Mouse (Mus musculus): Measurements from ENCODE around the gene Fat1.

The Fat1 gene

GRCm38 (mm10) chr8:44962572-44963231 is 27.5 kb downstream of the Fat1 start:
- no peak for DNase-seq

GRCm38 (mm10) chr8:44967521-44968039 is 32.3 kb downstream of the Fat1 start:
- no peak for DNase-seq

GRCm38 (mm10) chr8:44970093-44970492 is 34.8 kb downstream of the Fat1 start:
- no peak for DNase-seq

GRCm38 (mm10) chr8:44971346-44971745 is 36.1 kb downstream of the Fat1 start:
- no peak for DNase-seq

- no peak for DNase-seq
These were observed 36.7 kb downstream of the Fat1 start for GRCm38 (mm10) chr8:44971964-44972363.

- no peak for DNase-seq
These were observed 39.9 kb downstream of the Fat1 start for GRCm38 (mm10) chr8:44975113-44975512.

GRCm38 (mm10) chr8:44975654-44976053 is 40.4 kb downstream of the Fat1 start:
- DNase-seq, result no peak

- DNase-seq, result no peak
These were observed 43.4 kb downstream of the Fat1 start for GRCm38 (mm10) chr8:44978622-44979021.

GRCm38 (mm10) chr8:44979245-44979644 is 44.0 kb downstream of the Fat1 start:
- no peak for DNase-seq

GRCm38 (mm10) chr8:44980030-44980429 is 44.8 kb downstream of the Fat1 start:
- peak; percentile 48 for DNase-seq

- DNase-seq, result no peak
These were observed 50.4 kb downstream of the Fat1 start for GRCm38 (mm10) chr8:44985326-44986288.

- no peak for DNase-seq
These were observed 56.6 kb downstream of the Fat1 start for GRCm38 (mm10) chr8:44991700-44992487.

GRCm38 (mm10) chr8:44992664-44993063 is 57.4 kb downstream of the Fat1 start:
- no peak for DNase-seq

GRCm38 (mm10) chr8:44993376-44993775 is 58.1 kb downstream of the Fat1 start:
- no peak for DNase-seq

- DNase-seq, result no peak
These were observed 61.2 kb downstream of the Fat1 start for GRCm38 (mm10) chr8:44996493-44996892.

- no peak for DNase-seq
These were observed 62.1 kb downstream of the Fat1 start for GRCm38 (mm10) chr8:44997321-44997720.

GRCm38 (mm10) chr8:44997829-44998228 is 62.6 kb downstream of the Fat1 start:
- no peak for DNase-seq

- no peak for DNase-seq
These were observed 63.0 kb downstream of the Fat1 start for GRCm38 (mm10) chr8:44998275-44998674.

GRCm38 (mm10) chr8:44998681-44999277 is 63.5 kb downstream of the Fat1 start:
- peak; percentile 40 for DNase-seq

- DNase-seq, result no peak
These were observed 66.4 kb downstream of the Fat1 start for GRCm38 (mm10) chr8:45001577-45002197.

- DNase-seq, result peak; percentile 52
These were observed 67.4 kb downstream of the Fat1 start for GRCm38 (mm10) chr8:45002686-45003085.

- DNase-seq, result no peak
These were observed 68.8 kb downstream of the Fat1 start for GRCm38 (mm10) chr8:45004021-45004420.

Measured in right cerebral cortex, postnatal 4 days (tissue).